Mouse (Mus musculus) kidney, embryonic 16.5 days (tissue): ENCODE data around the gene Eif4e3. TPM values are rescaled to one million over a fixed set of nuclear protein-coding genes. Genes with fewer than 3 reads are reported as not detected.
A peak's percentile ranks its signal among the peaks of the same experiment; 100 is the strongest.

Experiments used
- ATAC-seq: fragments of 200-750 bp; cut with Nextera tagmentation; 2 replicates; pipeline ENCODE4 v1.8.0; 2017; ENCODE audit warnings: moderate TSS enrichment; ENCODE audit not compliant: low FRiP score, low TSS enrichment
- H3K27ac ChIP-seq: fragments of 300-500 bp; sonication (generic); 2 replicates; pipeline ENCODE4 v1.5.1; 2014; ENCODE audit warnings: low read length
- H3K27me3 ChIP-seq: fragments of 300-500 bp; sonication (generic); 2 replicates; pipeline ENCODE4 v1.6.1; 2014; ENCODE audit warnings: low read length, control low read depth, mixed read lengths; ENCODE audit not compliant: insufficient read depth
- H3K36me3 ChIP-seq: fragments of 300-500 bp; sonication (generic); 2 replicates; pipeline ENCODE4 v1.6.1; 2014; ENCODE audit warnings: low read length, control low read depth, mixed read lengths; ENCODE audit not compliant: insufficient read depth
- H3K4me1 ChIP-seq: fragments of 300-500 bp; sonication (generic); 2 replicates; pipeline ENCODE4 v1.6.1; 2014; ENCODE audit warnings: low read length, control low read depth, mixed read lengths; ENCODE audit not compliant: insufficient read depth
- H3K4me2 ChIP-seq: fragments of 300-500 bp; sonication (generic); replicated peaks from 2 replicates; pipeline ENCODE4 v1.6.1; 2014; ENCODE audit warnings: low read depth, low read length
- H3K4me3 ChIP-seq: fragments of 300-500 bp; sonication (generic); 2 replicates; pipeline ENCODE4 v1.5.1; 2014; ENCODE audit warnings: mild to moderate bottlenecking, low read length
- H3K9ac ChIP-seq: fragments of 300-500 bp; sonication (generic); replicated peaks from 2 replicates; pipeline ENCODE4 v1.6.1; 2014; ENCODE audit warnings: low read length
- H3K9me3 ChIP-seq: fragments of 300-500 bp; sonication (generic); 2 replicates; pipeline ENCODE4 v1.6.1; 2016; ENCODE audit warnings: low read length, control low read depth
- WGBS: fragments of 180-500 bp; shearing (Covaris S2); extraction: QIAGEN DNeasy Blood & Tissue Kit; methylation state at CpG from one replicate; pipeline ENCODE4 v1.1.7; 2014; 5-methylcytosine and 5-hydroxymethylcytosine counted together
- polyA plus RNA-seq: library from polyadenylated mRNA; unstranded; fragments of >200 nt; fragmentation: Nextera tagmentation; extraction: Ambion mirVana; gene quantifications from 2 replicates; pipeline ENCODE4 v1.2.1, GENCODE M21; 2015

Gene Eif4e3
- polyA plus RNA-seq, 1 experiment from 2014 or later, result 18.5 TPM

DNA sequence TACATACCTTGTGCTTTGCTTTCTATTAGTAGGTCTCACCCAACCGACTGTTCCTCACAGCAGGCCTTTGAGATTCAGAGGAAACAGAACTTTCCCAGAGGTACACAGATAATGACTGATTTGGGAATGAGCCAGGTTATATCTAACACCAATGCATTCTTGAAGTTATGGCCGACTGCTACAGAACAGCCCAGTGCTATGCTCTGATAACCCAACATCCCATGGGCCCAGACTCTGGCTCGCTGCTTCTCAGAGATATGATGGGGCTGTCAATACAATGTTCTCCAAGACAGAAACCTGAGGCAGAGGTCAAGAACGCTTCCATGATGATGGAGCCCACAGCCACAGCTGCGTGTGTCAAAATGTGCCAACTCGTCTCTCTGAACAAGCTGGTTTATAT lies 21.9 kb upstream of the Eif4e3 start:
- H3K27me3 ChIP-seq, result peaks cover 38% of the 10 kb centered on the region
- H3K4me2 ChIP-seq, result no peak overlapping the region
- no peaks in the 10 kb centered on the region; the same call in 1 of the 2 replicates for H3K9me3 ChIP-seq
- ATAC-seq, result no peak
- no peak overlapping the region for H3K4me3 ChIP-seq
- peaks cover 6% of the 10 kb centered on the region for H3K4me1 ChIP-seq
- no peak overlapping the region for H3K9ac ChIP-seq
- no peak overlapping the region for H3K27ac ChIP-seq
- 81% methylated on average over 6 of the region's 6 CpGs for WGBS
- no peaks in the 10 kb centered on the region for H3K36me3 ChIP-seq

DNA sequence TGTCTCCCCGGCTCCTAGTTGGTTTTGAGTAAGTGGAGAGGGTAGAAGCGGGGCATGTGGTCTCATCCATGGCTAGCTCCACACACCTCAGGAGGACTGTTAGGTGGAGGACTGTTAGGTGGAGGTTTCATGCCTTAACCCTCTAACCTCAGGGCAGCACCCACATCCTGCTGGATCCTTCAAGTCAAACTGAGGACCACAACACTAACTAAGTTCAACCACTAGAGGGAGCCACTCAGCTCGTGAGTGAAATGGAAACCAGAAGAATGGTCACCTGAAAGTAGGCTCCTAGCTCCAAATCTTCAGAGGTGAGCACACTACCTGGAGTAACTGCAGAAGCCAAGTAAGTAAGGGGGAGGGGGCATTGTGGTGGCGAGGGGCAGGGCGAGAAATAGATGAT lies 18.3 kb upstream of the Eif4e3 start:
- Histone ChIP-seq H3K9me3 (no peaks in the 10 kb centered on the region; the same call in 1 of the 2 replicates), H3K9ac (no peak overlapping the region), H3K4me2 (no peak overlapping the region), H3K36me3 (no peaks in the 10 kb centered on the region), H3K4me1 (no peaks in the 10 kb centered on the region), H3K4me3 (no peak overlapping the region), H3K27me3 (peaks cover 8% of the 10 kb centered on the region), H3K27ac (no peak overlapping the region)
- 61% methylated on average over 5 of the region's 5 CpGs for WGBS
- no peak for ATAC-seq

DNA sequence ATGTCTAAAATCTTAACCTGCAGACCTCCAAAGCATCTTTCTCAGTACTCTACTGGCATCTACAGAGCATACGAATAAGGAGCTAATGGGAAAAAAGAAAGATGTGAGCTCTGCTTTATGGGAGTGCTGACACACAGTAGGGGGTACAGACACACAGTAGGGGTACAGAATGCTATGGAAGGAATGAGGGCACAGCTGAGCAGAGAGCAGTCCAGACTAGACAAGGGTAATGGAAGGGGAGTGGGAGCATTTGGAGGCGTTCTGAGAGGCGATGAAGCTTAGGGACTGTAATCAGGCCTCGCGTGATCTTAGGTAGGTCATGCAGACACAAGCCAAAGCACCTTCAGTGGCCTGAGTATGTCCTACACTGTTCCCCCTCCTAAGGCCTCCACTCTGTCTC lies 17.4 kb upstream of the Eif4e3 start:
- Histone ChIP-seq H3K27ac (no peak overlapping the region), H3K36me3 (no peaks in the 10 kb centered on the region)
- 91% methylated on average over 5 of the region's 5 CpGs for WGBS

GRCm38 (mm10) chr6:99678108-99678507 lies 11.5 kb upstream of the Eif4e3 start:
- no peak overlapping the region for H3K4me3 ChIP-seq
- H3K4me2 ChIP-seq, result no peak overlapping the region
- WGBS, result 90% methylated on average over 11 of the region's 11 CpGs
- no peaks in the 10 kb centered on the region for H3K9me3 ChIP-seq
- no peak for ATAC-seq
- H3K4me1 ChIP-seq, result no peaks in the 10 kb centered on the region
- no peak overlapping the region for H3K27ac ChIP-seq
- H3K9ac ChIP-seq, result no peak overlapping the region
- no peaks in the 10 kb centered on the region for H3K36me3 ChIP-seq
- no peaks in the 10 kb centered on the region for H3K27me3 ChIP-seq

More for the DNA sequence above, 17.4 kb upstream of the Eif4e3 start:
- peaks cover 3% of the 10 kb centered on the region; the same call in 1 of the 2 replicates for H3K27me3 ChIP-seq
- no peaks in the 10 kb centered on the region; the same call in 1 of the 2 replicates for H3K9me3 ChIP-seq
- H3K4me1 ChIP-seq, result no peaks in the 10 kb centered on the region
- no peak overlapping the region for H3K4me3 ChIP-seq
- ATAC-seq, result no peak
- no peak overlapping the region for H3K9ac ChIP-seq
- no peak overlapping the region for H3K4me2 ChIP-seq

DNA sequence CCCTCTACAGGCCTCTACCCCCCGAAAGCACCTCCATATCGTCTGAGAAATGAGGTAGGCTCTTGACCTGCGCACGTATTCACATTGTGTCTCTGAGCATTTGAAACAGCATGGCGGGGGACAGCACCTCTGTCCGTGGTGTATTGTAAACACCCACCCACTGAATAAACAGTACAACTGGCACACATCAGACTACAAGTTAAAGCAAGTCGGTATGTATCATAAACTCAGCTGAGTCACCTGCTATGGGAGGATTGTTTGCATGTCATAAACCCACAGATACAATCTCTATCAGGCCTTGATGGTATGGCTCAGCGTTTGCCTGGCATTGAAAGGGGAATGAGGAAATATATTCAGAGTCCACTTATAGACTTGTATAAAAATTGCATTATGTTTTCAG lies 10.8 kb upstream of the Eif4e3 start:
- Histone ChIP-seq H3K36me3 (no peaks in the 10 kb centered on the region), H3K27me3 (no peaks in the 10 kb centered on the region), H3K27ac (no peak overlapping the region), H3K4me2 (no peak overlapping the region), H3K9me3 (no peaks in the 10 kb centered on the region), H3K4me3 (no peak overlapping the region), H3K4me1 (no peaks in the 10 kb centered on the region), H3K9ac (no peak overlapping the region)
- no peak for ATAC-seq
- 85% methylated on average over 8 of the region's 8 CpGs for WGBS

GRCm38 (mm10) chr6:99674482-99674881 lies 7.9 kb upstream of the Eif4e3 start:
- Histone ChIP-seq H3K27ac (no peak overlapping the region), H3K4me3 (no peak overlapping the region), H3K4me2 (no peak overlapping the region), H3K9ac (no peak overlapping the region), H3K9me3 (no peaks in the 10 kb centered on the region), H3K36me3 (no peaks in the 10 kb centered on the region), H3K4me1 (0 out of 2 replicates have a peak, but pooled peaks cover 2% of the 10 kb centered on the region), H3K27me3 (no peaks in the 10 kb centered on the region)
- no peak for ATAC-seq
- WGBS, result 84% methylated on average over 4 of the region's 4 CpGs

DNA sequence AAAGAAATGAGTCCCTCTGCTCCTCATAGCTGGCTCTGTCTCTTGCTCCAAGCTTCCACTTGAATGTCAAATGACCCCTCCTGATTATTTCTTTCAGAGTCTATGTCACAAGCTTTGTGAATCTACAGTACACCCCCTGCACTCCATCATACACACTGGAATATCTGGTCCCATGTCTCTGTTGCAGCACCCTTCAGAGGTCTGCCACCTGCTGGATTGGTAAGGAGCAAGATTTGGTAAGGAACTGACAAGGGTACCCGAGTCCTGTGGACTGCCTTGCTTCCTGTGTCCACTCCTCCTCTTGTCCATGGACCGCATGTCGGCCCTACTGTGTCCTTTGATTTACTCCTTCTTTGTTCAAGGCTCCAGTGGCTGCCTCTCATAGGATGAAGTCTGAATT lies 5.2 kb upstream of the Eif4e3 start:
- H3K9me3 ChIP-seq, result no peaks in the 10 kb centered on the region
- no peak overlapping the region for H3K27ac ChIP-seq
- H3K36me3 ChIP-seq, result no peaks in the 10 kb centered on the region
- H3K27me3 ChIP-seq, result 0 out of 2 replicates have a peak, but pooled peaks cover 3% of the 10 kb centered on the region
- ATAC-seq, result no peak
- H3K4me1 ChIP-seq, result peaks cover 17% of the 10 kb centered on the region
- H3K9ac ChIP-seq, result no peak overlapping the region
- no peak overlapping the region for H3K4me3 ChIP-seq
- no peak overlapping the region for H3K4me2 ChIP-seq
- 60% methylated on average over 3 of the region's 3 CpGs for WGBS

DNA sequence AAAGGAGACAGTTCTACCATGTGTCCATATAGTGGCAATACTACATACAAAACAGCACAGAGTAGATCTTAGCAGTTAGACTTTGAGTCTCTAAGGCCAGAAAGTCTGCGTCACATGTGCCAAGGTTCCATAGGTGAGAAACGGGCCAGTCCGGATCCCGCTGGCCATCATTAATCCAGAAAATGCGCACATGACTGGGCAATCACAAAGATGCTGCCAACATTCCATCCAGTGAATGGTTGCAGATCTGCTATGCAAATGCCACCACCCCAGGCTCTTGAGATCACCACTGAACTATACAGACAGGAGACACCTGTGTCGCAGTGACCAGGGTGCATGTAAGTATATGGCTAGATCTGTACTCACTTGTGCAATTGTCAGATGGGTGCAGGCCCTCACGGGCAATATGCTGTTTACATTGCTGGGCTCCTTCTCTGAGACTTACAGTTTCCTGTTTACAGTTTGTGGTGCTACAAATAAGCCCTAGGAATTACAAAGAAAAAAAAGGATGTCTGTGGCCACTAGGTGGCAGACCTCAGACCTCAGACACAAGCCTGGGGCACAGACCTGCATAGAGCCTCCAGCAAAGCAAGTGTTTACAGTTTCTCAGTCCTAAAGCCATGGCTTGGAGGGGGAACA lies 4.0 kb upstream of the Eif4e3 start:
- Histone ChIP-seq H3K4me2 (no peak overlapping the region), H3K9me3 (no peaks in the 10 kb centered on the region), H3K4me1 (peaks cover 21% of the 10 kb centered on the region), H3K27ac (no peak overlapping the region), H3K9ac (no peak overlapping the region), H3K4me3 (no peak overlapping the region), H3K36me3 (no peaks in the 10 kb centered on the region), H3K27me3 (0 out of 2 replicates have a peak, but pooled peaks cover 3% of the 10 kb centered on the region)
- WGBS, result 78% methylated on average over 7 of the region's 7 CpGs
- ATAC-seq, result no peak

- Histone ChIP-seq H3K36me3 (no peaks in the 10 kb centered on the region), H3K27ac (no peak overlapping the region), H3K9me3 (no peaks in the 10 kb centered on the region), H3K4me3 (no peak overlapping the region), H3K9ac (no peak overlapping the region), H3K27me3 (0 out of 2 replicates have a peak, but pooled peaks cover 3% of the 10 kb centered on the region), H3K4me2 (no peak overlapping the region), H3K4me1 (peaks cover 28% of the 10 kb centered on the region)
- WGBS, result 36% methylated on average over 5 of the region's 5 CpGs
- ATAC-seq, result no peak
These were observed 3.1 kb upstream of the Eif4e3 start for GRCm38 (mm10) chr6:99669481-99670325.

GRCm38 (mm10) chr6:99667290-99667689 lies 719 bp upstream of the Eif4e3 start:
- Histone ChIP-seq H3K27ac (peak overlapping the region; percentile 61; the same call in 1 of the 2 replicates), H3K36me3 (no peaks in the 10 kb centered on the region), H3K9ac (peak overlapping the region; percentile 82), H3K9me3 (no peaks in the 10 kb centered on the region), H3K27me3 (0 out of 2 replicates have a peak, but pooled peaks cover 3% of the 10 kb centered on the region), H3K4me3 (peak overlapping the region; percentile 80), H3K4me1 (peaks cover 28% of the 10 kb centered on the region), H3K4me2 (peak overlapping the region; percentile 82)
- peak; percentile 25; the same call in 1 of the 2 replicates for ATAC-seq
- 25% methylated on average over 8 of the region's 8 CpGs for WGBS
